Mouse (Mus musculus) lung, adult 2 months (tissue): Measurements from ENCODE around the gene Macrod2.

Experiments used
- CTCF ChIP-seq: fragments of 200-500 bp; IDR thresholded peaks from 2 replicates; pipeline ENCODE4 v1.5.1; 2011; ENCODE audit warnings: mild to moderate bottlenecking, low read length, control low read depth; ENCODE audit not compliant: insufficient read depth
- POLR2A ChIP-seq: fragments of 200-500 bp; IDR thresholded peaks from 2 replicates; pipeline ENCODE4 v1.6.1; 2011; ENCODE audit warnings: low read depth, mild to moderate bottlenecking, control low read depth, low read length, borderline replicate concordance; ENCODE audit errors: extremely low read depth

- TF ChIP-seq CTCF (no peak), POLR2A (no peak)
Observed at GRCm38 (mm10) chr2:141870930-141871329, 1475.8 kb downstream of the Macrod2 start.
